Mouse (Mus musculus) C2C12 (cell line): ENCODE data around the gene Mettl8.

Experiments used
- CEBPB ChIP-seq: IDR thresholded peaks from one replicate; pipeline ENCODE4 v1.6.1; 2011; ENCODE audit warnings: low read depth, mild to moderate bottlenecking, control low read depth, moderate library complexity
- CTCF ChIP-seq: IDR thresholded peaks from one replicate; pipeline ENCODE4 v1.5.1; 2011; ENCODE audit not compliant: control insufficient read depth, insufficient read depth, insufficient read length
- MAX ChIP-seq: IDR thresholded peaks from one replicate; pipeline ENCODE4 v1.6.1; 2011; ENCODE audit warnings: mild to moderate bottlenecking, control low read depth
- MYOD1 ChIP-seq: IDR thresholded peaks from one replicate; pipeline ENCODE4 v1.6.1; 2011; ENCODE audit warnings: low read depth; ENCODE audit not compliant: control insufficient read depth, insufficient read length
- MYOG ChIP-seq: IDR thresholded peaks from one replicate; pipeline ENCODE4 v1.6.1; 2011; ENCODE audit not compliant: control insufficient read depth, insufficient read length; ENCODE audit errors: extremely low read depth
- USF1 ChIP-seq: IDR thresholded peaks from one replicate; pipeline ENCODE4 v1.6.1; 2011; ENCODE audit warnings: low read depth, mild to moderate bottlenecking, control low read depth, moderate library complexity

- TF ChIP-seq CTCF = no peak
- no peak for TF ChIP-seq MAX
- no peak for TF ChIP-seq USF1
- no peak for TF ChIP-seq MYOD1
- no peak for TF ChIP-seq CEBPB
- no peak for TF ChIP-seq MYOG
Observed at GRCm38 (mm10) chr2:70933516-70933915, 121.9 kb downstream of the Mettl8 start.
